Mouse (Mus musculus) mouse trophoblast stem cell (cell line): Measurements from ENCODE around the gene Rapgef2.

Experiments used
- in situ Hi-C, 2 experiments: fragments of 300-500 bp; cut with MseI, MboI; formaldehyde crosslinking; loops; 2 replicates in 1 of 2; 3 replicates in 1 of 2; pipeline ENCODE4 v1.15.1; 2025

The Rapgef2 gene

GRCm38 (mm10) chr3:79283031-79283430 is 3.3 kb downstream of the Rapgef2 start:
- in situ Hi-C loops, result no loop called here

GRCm38 (mm10) chr3:79275856-79276645 is 10.3 kb downstream of the Rapgef2 start:
- in situ Hi-C loops, result no loop called here

GRCm38 (mm10) chr3:79273350-79273749 is 13.0 kb downstream of the Rapgef2 start:
- in situ Hi-C loops, result no loop called here

- in situ Hi-C loops, result no loop called here
Measured at GRCm38 (mm10) chr3:79272939-79273338, 13.4 kb downstream of the Rapgef2 start.

DNA sequence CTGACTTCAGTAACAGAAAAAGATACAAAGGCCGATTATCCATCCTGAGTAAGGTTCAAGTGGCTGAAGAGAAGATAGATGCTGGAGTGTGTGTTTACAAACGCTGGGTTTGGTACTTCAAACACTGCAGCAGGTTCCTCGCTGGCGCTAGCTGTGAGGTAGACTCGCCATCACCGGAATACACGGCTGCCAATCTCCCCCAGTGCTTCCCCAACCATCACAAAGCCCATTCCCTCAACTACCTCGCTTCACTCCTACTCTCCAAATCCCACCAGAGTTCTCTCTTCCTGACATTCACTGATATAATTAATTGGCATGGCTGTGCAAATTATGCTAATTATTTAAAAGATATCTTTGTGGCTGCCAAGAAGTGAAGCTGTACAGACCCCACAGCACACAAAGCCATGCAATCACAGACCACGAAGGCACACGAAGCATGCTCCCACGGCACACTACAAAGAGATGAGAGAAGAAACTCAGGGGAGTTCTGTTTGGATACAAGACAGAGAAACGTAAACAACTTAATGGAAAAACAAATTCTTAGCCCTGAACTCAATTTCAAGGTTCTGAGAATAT is 15.2 kb downstream of the Rapgef2 start:
- in situ Hi-C loops, result no loop called here

DNA sequence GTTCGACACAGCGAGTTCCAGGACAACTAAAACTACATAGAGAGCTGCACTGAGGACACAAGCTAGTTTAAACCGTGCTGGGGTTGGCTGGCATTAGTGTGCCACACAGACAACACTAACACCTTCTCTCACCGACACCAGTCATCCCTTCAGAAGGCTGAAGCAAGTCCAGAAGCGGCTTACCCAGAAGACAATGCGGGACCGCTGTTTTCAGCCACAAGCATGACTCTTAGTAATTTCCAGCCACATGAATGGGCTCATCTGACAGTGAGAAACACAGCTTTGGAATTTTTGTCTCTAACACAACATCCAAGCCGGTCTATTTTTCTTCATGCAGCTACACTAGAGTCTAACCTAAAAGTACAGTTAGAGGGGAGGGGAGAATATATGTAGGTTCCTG is 16.4 kb downstream of the Rapgef2 start:
- in situ Hi-C loops, result no loop called here

GRCm38 (mm10) chr3:79266976-79267375 is 19.3 kb downstream of the Rapgef2 start:
- in situ Hi-C loops, result no loop called here

- in situ Hi-C loops, result no loop called here
Measured at GRCm38 (mm10) chr3:79261816-79262316, 24.5 kb downstream of the Rapgef2 start.

DNA sequence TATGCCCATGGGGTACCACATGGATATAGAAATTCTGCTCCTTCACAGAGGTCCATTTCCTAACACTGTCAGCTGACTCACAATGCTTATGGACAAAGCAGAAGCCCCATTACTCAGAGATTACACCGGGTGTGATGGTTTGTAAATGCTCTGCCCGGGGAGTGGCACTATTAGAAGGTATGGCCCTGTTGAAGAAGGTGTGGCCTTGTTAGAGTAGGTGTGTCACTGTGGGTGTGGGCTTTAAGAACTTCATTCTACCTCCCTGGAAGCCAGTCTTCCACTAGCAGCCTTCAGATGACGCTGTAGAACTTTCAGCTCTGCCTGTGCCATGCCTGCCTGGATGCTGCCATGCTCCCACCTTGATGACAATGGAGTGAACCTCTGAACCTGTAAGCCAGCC is 32.3 kb downstream of the Rapgef2 start:
- in situ Hi-C loops, result no loop called here

DNA sequence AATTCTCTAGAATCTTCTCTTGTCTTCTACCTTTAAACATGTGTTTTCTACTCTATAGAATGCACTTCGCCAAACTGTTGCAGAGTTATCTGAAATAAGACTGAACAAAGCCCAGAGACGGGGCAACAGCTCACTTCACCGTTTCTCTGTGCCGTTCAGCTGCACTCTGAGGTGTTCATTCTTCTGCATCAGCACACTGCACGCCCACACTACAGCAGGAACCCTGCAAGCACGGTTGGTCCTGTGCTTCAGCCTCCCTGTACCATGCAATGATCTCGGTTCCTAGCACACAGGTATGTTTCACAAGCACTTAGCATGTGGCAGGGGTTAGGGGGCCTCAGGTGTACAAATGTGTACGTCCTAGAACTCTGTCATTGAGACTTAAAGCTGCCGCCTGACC is 32.9 kb downstream of the Rapgef2 start:
- in situ Hi-C loops, result no loop called here

DNA sequence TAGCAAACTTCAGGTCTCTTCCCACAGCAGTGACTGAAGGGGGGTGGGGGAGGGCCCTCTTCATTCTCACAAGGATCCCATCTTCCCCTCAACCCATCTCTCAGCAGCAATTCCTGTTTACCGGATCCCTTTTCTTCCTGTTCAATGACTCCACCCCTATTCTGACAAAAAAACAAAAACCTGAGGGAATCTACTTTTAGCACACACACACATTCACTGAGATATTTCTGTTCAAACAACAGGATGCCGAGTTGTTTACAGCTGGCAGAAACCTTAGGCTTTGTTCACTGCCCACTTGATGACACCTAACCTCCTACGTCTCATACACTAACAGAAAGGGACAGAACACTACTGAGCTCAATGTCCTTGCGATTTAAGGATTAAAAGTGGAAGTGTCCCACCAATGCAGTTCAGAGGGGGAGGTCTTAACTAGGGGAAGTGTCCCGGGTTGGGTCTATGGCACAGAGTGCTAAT is 33.4 kb downstream of the Rapgef2 start:
- in situ Hi-C loops, result no loop called here

DNA sequence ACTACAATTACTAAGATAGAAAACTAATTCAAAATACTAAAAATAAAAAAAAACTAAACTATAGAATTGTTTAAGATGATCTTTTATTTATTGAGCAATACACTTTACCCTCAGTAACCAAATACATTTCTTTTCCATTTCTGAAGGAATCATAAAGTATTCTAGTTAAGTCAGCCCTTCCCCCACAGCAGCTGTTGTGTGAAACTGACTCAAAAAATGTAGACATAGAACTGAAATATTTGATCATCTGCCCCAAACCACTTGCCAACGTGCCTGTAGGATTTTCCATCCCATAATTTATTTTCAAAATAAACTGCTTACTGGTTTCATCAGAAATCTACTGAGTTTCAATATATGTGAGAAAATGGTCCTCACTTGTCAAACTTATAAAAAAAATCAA is 36.4 kb downstream of the Rapgef2 start:
- in situ Hi-C loops, result no loop called here

DNA sequence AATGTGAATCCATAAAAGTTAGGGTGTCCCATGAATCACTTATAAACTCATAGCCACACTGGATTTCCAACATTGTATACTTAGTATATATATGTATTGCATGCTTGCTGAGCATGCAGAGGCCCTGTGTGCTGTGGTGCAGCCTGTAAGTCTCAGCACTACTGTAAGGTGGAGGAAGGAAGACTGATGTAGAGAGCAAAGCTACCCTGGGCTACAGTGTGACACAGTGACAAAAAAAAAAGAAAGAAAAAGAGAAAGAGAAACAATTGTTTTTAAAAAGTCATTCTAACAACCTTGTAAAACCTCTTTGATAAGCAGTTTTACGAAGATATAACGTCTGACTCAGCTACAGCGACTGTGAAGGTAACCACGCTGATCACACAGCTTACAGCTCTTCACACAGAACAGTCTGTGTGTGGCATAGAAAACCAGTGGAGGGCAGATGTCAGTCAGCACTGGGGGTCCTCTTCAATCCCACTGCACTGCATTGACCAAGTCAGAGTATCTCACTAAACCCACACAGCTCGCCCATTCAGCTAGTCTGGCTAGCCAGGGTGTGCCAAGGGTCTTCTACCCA is 37.6 kb downstream of the Rapgef2 start:
- in situ Hi-C loops, result no loop called here

- in situ Hi-C loops, result no loop called here
Measured at GRCm38 (mm10) chr3:79248208-79248607, 38.1 kb downstream of the Rapgef2 start.

DNA sequence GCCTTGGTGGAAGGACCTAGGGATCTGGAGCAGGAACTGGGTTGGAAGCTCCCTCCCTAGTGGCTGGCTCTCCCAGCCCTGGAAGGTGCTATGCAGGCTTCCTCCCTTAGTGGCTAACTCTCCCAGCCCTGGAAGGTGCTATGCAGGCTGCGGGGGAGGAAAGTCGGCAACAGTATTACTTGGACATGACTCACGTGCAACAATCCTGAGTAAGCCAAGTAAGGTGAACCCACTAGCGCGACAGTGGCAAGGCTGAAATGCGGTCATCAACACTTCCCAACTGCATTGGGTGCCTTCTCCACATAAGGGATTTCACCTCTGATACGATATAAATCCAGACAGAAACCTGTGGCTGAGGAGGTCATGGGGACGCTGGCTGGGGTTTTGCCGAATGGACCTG is 42.0 kb downstream of the Rapgef2 start:
- in situ Hi-C loops, result no loop called here

DNA sequence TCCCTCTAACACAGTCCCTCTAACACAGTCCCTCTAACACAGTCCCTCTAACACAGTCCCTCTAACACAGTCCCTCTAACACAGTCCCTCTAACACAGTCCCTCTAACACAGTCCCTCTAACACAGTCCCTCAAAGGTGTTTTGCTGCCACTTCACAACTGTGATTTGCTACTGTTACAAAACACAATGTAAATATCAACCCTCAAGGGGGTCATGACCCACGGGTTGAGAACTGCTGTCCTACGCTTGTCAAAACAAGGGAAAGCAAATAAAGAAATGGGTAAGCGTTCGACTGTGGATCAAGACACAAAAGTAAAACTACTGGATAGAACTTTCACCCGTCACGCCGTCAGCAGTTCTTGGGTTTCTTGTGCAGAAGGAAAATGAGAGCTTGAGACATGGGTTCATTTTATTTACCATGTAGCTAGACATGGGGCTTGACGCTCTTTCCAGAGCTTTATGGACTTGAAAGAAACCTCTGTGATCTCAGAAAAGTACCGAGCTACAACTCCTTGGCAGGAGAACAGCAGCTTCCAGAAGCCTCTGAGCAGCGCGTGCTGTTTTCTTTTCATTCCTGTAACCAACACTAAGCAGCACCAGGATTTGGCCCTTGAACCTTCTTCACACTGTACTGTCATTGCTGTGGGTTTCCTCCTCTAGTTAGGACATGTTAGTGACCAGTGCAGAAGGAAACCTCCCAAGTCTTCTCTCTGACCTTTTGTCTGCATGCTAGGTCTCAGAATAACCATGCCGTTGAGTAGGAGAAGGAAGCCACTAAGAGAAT is 43.2 kb downstream of the Rapgef2 start:
- in situ Hi-C loops, result no loop called here

GRCm38 (mm10) chr3:79242298-79242697 is 44.0 kb downstream of the Rapgef2 start:
- in situ Hi-C loops, result no loop called here

GRCm38 (mm10) chr3:79239066-79239462 is 47.3 kb downstream of the Rapgef2 start:
- in situ Hi-C loops, result no loop called here

- in situ Hi-C loops, result no loop called here
Measured at GRCm38 (mm10) chr3:79238456-79239065, 47.8 kb downstream of the Rapgef2 start.

DNA sequence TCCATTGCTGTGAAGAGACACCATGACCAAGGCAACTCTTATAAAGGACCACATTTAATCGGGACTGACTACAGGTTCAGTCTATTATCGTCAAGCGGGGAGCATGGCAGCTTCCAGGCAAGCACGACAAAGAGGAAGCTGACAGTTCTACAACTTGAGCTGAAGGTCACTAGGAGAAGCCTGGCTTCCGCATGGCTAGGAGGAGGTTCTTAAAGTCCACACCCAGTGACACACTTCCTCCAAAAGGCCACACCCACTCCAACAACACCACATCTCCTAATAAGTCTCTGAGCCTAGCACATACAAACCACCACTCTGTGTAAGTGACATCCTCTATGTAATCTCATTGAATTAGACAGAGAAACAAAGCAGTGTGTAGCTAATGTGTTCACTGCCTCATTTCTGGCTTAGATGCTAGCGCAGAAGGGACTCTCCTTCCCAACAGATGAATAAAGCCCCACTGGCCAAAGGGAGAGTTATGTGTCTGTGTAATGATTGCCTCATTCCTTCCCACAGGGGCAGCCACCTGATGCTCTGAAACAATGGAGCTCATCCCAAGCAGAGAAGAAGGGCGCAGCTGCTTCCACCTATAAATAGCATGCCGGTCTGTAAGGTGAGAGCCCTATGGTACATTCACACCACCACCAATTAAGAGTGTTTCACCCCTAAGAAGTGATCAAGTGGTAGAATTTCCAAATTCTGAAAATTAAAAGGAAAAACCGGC is 48.5 kb downstream of the Rapgef2 start:
- in situ Hi-C loops, result no loop called here

DNA sequence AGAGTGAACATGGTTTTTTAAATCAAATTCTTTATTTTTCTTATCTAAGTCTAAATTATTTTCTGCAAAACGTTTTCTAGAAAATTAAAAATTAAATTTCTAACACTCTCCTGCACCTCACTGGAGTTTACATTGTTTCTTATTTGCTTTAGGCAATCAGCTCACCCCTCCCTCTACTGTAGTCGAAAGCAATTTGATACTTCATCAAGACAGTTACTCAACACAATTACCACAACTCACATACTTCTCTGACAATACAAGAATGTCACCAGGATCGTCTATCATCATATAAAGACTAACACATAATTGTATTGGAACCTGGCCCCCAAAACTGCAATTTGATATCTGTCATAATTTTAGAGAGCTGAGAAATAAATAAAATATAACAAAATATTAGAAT is 51.8 kb downstream of the Rapgef2 start:
- in situ Hi-C loops, result no loop called here
